Mouse (Mus musculus) brain, embryonic 14.5 days (tissue): ENCODE measurements at regions not wholly inside any gene's neighbourhood (a gene's known extent, or its start where the extent isn't known, plus 50 kb on each side); places are given as distances from the start of the nearest gene placed in this dataset.

ENCODE experiments used
- CTCF ChIP-seq: fragments of 200-500 bp; IDR thresholded peaks from 2 replicates; pipeline ENCODE4 v1.5.1; 2012; ENCODE audit warnings: inconsistent platforms, mild to moderate bottlenecking, moderate library complexity, borderline replicate concordance; ENCODE audit not compliant: insufficient read depth, insufficient read length; ENCODE audit errors: extremely low read depth
- POLR2A ChIP-seq: fragments of 200-500 bp; IDR thresholded peaks from 2 replicates; pipeline ENCODE4 v1.6.1; 2012; ENCODE audit warnings: mild to moderate bottlenecking, inconsistent platforms, borderline replicate concordance; ENCODE audit not compliant: poor library complexity, insufficient read depth, insufficient read length, severe bottlenecking; ENCODE audit errors: extremely low read depth

DNA sequence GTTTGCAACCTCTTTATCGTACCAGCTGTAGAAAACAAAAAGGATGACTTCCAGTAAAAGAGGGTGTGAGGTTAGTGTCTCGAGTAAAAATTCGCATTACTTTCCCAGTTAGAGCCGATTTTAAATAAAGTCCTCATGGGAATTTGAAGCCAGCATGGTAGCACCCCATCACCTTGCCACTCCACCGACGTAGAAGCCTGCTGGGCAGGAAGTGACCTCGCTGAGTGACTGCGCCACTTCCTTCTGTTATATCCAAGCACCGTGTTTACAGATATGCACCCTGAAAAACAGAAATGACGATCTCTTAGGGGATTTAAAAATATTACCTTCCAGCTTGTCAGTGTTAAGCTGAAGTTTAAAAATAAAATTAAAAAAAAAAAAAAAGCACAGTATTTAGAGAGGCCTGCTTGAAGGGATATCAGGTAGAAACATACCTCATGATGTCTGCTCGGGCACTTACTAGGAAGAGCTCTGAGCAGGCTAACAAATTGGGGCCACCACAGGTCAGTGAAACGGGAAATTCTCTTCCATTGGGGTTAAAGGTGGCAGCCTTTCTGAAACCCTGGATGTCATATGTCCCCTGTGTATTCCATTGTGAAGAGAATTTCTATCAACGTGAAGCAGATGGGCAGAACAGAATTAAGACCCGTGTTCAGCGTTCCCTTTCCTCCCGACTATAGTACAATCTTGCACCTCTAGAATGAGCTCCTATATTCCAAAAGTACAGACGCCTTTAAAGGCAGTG, 2468.9 kb upstream of the 5930422O12Rik start:
- no peak for TF ChIP-seq CTCF
- TF ChIP-seq POLR2A, result no peak
